Mouse (Mus musculus): ENCODE data around the gene Gm8374. TPM values are rescaled to one million over a fixed set of nuclear protein-coding genes. Genes with fewer than 3 reads are reported as not detected.
"Not testable (repeated sequence)": the region's sequence is repeated elsewhere in the genome, so short reads cannot be mapped to it uniquely, and the experiment has no call there.

The Gm8374 gene
- not detected in 2 replicates for polyA plus RNA-seq (2015; fragmentation: Nextera tagmentation; extraction: Ambion mirVana)

DNA sequence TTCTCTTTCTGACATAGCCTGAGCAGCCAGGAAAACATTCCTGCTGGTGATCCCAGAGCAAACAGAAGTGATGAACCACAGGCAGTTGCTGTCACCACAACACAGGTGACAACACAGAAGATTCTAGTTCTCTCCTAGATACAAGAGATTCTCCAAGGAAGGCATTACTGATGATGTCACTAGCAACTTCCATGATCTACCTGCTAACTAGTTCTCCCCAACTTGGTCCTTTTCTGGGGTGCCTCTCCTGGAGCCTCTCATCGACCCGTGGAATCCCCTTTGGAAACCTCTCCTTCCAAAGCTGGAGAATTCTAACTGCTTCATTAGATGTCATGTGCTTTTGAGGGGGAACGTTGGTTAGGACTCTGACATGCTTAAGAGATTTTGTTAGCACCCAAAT lies at the start of gene Gm8374:
Gene Gm8374 (minus strand): TSS at position 101 of the 400 bp plus-strand sequence.
- not testable (repeated sequence) for ATAC-seq (replicated peaks; ENCODE audit: insufficient number of reproducible peaks, insufficient read depth, low FRiP score, low read depth); H3K4me1 ChIP-seq (replicated peaks); H3K36me3 ChIP-seq; H3K9me3 ChIP-seq (replicated peaks); H3K27me3 ChIP-seq; H3K4me2 ChIP-seq; H3K4me3 ChIP-seq; H3K9ac ChIP-seq; H3K27ac ChIP-seq
- WGBS: 74% methylated on average over 3 of the region's 3 CpGs

DNA sequence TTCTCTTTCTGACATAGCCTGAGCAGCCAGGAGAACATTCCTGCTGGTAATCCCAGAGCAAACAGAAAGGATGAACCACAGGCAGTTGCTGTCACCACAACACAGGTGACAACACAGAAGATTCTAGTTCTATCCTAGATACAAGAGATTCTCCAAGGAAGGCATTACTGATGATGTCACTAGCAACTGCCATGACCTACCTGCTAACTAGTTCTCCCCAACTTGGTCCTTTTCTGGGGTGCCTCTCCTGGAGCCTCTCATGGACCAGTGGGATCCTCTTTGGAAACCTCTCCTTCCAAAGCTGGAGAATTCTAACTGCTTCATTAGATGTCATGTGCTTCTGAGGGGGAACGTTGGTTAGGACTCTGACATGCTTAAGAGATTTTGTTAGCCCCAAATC lies 32.6 kb downstream of the Gm8374 start, which contains the start of gene Gm5797:
Gene Gm5797 (minus strand): TSS at position 101 of the 400 bp plus-strand sequence.
- not testable (repeated sequence) for H3K36me3 ChIP-seq; H3K27me3 ChIP-seq; H3K9me3 ChIP-seq (replicated peaks); H3K4me2 ChIP-seq; ATAC-seq (replicated peaks; ENCODE audit: insufficient number of reproducible peaks, insufficient read depth, low FRiP score, low read depth); H3K4me3 ChIP-seq; H3K27ac ChIP-seq; H3K4me1 ChIP-seq (replicated peaks); H3K9ac ChIP-seq
- WGBS: no CpG with 5 or more reads among the region's 1 CpGs

DNA sequence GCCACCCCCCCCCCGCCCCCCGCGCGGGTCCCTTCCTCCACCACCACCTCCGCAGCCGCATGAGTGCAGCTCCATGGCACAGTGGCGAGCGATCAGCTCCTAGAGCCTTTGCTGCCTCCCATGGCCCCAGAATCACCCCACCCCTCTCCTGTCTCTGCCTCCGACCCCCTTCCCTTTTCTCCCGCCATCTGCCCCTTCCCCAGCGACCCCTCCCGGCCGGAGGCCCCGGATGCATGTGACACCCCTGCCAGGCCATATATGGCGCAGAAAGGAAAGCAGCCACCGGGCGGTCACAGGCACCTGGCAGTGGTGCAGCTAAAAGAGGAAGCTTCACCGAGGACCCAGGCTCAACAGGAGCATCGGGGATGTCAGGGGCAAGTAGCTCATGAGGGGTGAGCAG lies 49.8 kb downstream of the Gm8374 start:
- Histone ChIP-seq H3K4me2 (peak overlapping the region; percentile 81), H3K4me3 (peak overlapping the region; percentile 59), H3K9ac (peak overlapping the region; percentile 49)
- 0% methylated on average over 15 of the region's 19 CpGs for WGBS
- not testable (repeated sequence) for H3K27me3 ChIP-seq; H3K4me1 ChIP-seq (replicated peaks); ATAC-seq (replicated peaks; ENCODE audit: insufficient number of reproducible peaks, insufficient read depth, low FRiP score, low read depth); H3K9me3 ChIP-seq (replicated peaks); H3K36me3 ChIP-seq; H3K27ac ChIP-seq

GRCm38 (mm10) chr14:7314661-7315060 lies 50.3 kb downstream of the Gm8374 start, which contains the start of gene Gm3739:
Gm3739 (minus strand) TSS chr14:7315049.
- Histone ChIP-seq H3K4me2 (peak within 1 kb of the TSS; percentile 81), H3K9ac (peak within 1 kb of the TSS; percentile 49), H3K4me3 (peak within 1 kb of the TSS; percentile 59)
- not testable (repeated sequence) for H3K27ac ChIP-seq; H3K9me3 ChIP-seq (replicated peaks); H3K4me1 ChIP-seq (replicated peaks); H3K36me3 ChIP-seq; ATAC-seq (replicated peaks; ENCODE audit: insufficient number of reproducible peaks, insufficient read depth, low FRiP score, low read depth); H3K27me3 ChIP-seq
- WGBS: 0% methylated on average over 21 of the region's 35 CpGs

Other genes with a start within 250 kb of the Gm8374 start
- gene Gm6676, start 239.7 kb downstream of the Gm8374 start, polyA plus RNA-seq (2015; fragmentation: Nextera tagmentation; extraction: Ambion mirVana): not detected in 2 replicates
- 2.7 and 3.3 TPM in 2 replicates for gene Gm3512, start 190.6 kb downstream of the Gm8374 start, polyA plus RNA-seq (2015; fragmentation: Nextera tagmentation; extraction: Ambion mirVana)
- not detected in 2 replicates for gene Gm16434, start 170.6 kb downstream of the Gm8374 start, polyA plus RNA-seq (2015; fragmentation: Nextera tagmentation; extraction: Ambion mirVana)
- not detected in 2 replicates for gene Gm3727, start 100.4 kb downstream of the Gm8374 start, polyA plus RNA-seq (2015; fragmentation: Nextera tagmentation; extraction: Ambion mirVana)
- 1.3 TPM in 2 replicates for gene Gm3739, start 50.1 kb downstream of the Gm8374 start, polyA plus RNA-seq (2015; fragmentation: Nextera tagmentation; extraction: Ambion mirVana)
- not detected in 2 replicates for gene Gm5797, start 32.7 kb downstream of the Gm8374 start, polyA plus RNA-seq (2015; fragmentation: Nextera tagmentation; extraction: Ambion mirVana)
- not detected in 2 replicates for gene Gm3755, start 85.8 kb upstream of the Gm8374 start, polyA plus RNA-seq (2015; fragmentation: Nextera tagmentation; extraction: Ambion mirVana)
- gene Gm3752, start 118.6 kb upstream of the Gm8374 start, polyA plus RNA-seq (2015; fragmentation: Nextera tagmentation; extraction: Ambion mirVana): 0.47 and 1.5 TPM in 2 replicates
- 0.34 and 0.44 TPM in 2 replicates for gene Gm3558, start 203.4 kb upstream of the Gm8374 start, polyA plus RNA-seq (2015; fragmentation: Nextera tagmentation; extraction: Ambion mirVana)
- gene Gm10338, start 230.5 kb upstream of the Gm8374 start, polyA plus RNA-seq (2015; fragmentation: Nextera tagmentation; extraction: Ambion mirVana): not detected in 2 replicates

Data from heart, embryonic 15.5 days (tissue).